Mouse (Mus musculus) monocyte, adult 59 days (primary cell): ENCODE measurements around the gene Mfap1b. TPM values are rescaled to one million over a fixed set of nuclear protein-coding genes. Genes with fewer than 3 reads are reported as not detected.

Experiments
- total RNA-seq, 2 experiments: library from RNA; stranded (reverse); gene quantifications; one replicate each; pipeline ENCODE4 v1.2.4; 2023

The Mfap1b gene
- 10 to 100 TPM; 31.8 to 35.6 TPM for total RNA-seq

GRCm38 (mm10) chr2:121473301-121474179, at the start of gene Mfap1b:
Gene Mfap1b (minus strand): TSS chr2:121474067.

GRCm38 (mm10) chr2:121505942-121506882, 32.3 kb upstream of the Mfap1b start, which contains the start of the genes Mfap1a and Wdr76:
Gene Mfap1a (minus strand): TSS chr2:121506665.
Gene Wdr76 (plus strand): TSS chr2:121506723.

GRCm38 (mm10) chr2:121456692-121457642, 16.9 kb downstream of the Mfap1b start, which contains the start of gene Serinc4:
Gene Serinc4 (minus strand): TSS chr2:121456781.

GRCm38 (mm10) chr2:121452990-121453389, 20.9 kb downstream of the Mfap1b start, which contains the start of gene Hypk:
Gene Hypk (plus strand): TSS chr2:121453290.

GRCm38 (mm10) chr2:121448739-121449535, 24.9 kb downstream of the Mfap1b start, which contains the start of gene Serf2:
Gene Serf2 (plus strand): TSS chr2:121449195.

GRCm38 (mm10) chr2:121444178-121444577, 29.7 kb downstream of the Mfap1b start, which contains the start of gene Ell3:
Gene Ell3 (minus strand): TSS chr2:121444278.

GRCm38 (mm10) chr2:121413387-121414042, 60.4 kb downstream of the Mfap1b start, which contains the start of the genes Pdia3 and Catsper2:
Gene Pdia3 (plus strand): TSS chr2:121413775.
Gene Catsper2 (minus strand): TSS chr2:121413792.

Other genes starting within 250 kb of the Mfap1b start
- gene Trp53bp1, start 202.7 kb downstream of the Mfap1b start, total RNA-seq = 10 to 100 TPM; 28.9 to 29.0 TPM
- gene Map1a, start 184.5 kb downstream of the Mfap1b start, total RNA-seq = 1 to 10 TPM in 1 of 2 experiments, under 1 TPM in 1; 0.18 to 1.5 TPM
- 10 to 100 TPM; 13.9 to 14.4 TPM for gene Ppip5k1, start 118.7 kb downstream of the Mfap1b start, total RNA-seq
- gene Ckmt1, start 116.4 kb downstream of the Mfap1b start, total RNA-seq = not detected
- gene Strc, start 86.9 kb downstream of the Mfap1b start, total RNA-seq = not detected
- gene Pdia3, start 60.3 kb downstream of the Mfap1b start, total RNA-seq = 100 to 1,000 TPM; 262 to 273 TPM
- 1 to 10 TPM; 1.8 to 2.4 TPM for gene Catsper2, start 60.3 kb downstream of the Mfap1b start, total RNA-seq
- under 1 TPM in 1 of 2 experiments, not detected in 1; 0.94 TPM for gene Ell3, start 29.8 kb downstream of the Mfap1b start, total RNA-seq
- gene Serf2, start 24.9 kb downstream of the Mfap1b start, total RNA-seq = 100 to 1,000 TPM; 409 to 493 TPM
- gene Hypk, start 20.8 kb downstream of the Mfap1b start, total RNA-seq = 10 to 100 TPM; 27.3 to 57.8 TPM
- gene Serinc4, start 17.3 kb downstream of the Mfap1b start, total RNA-seq = not detected
- gene Mfap1a, start 32.6 kb upstream of the Mfap1b start, total RNA-seq = 10 to 100 TPM; 28.5 to 35.8 TPM
- gene Wdr76, start 32.7 kb upstream of the Mfap1b start, total RNA-seq = 1 to 10 TPM; 5.1 to 5.9 TPM